Mouse (Mus musculus): ENCODE results near the gene 1810062G17Rik.

GRCm38 (mm10) chr3:36440280-36440679, 35.5 kb upstream of the 1810062G17Rik start:
- no peak for TF ChIP-seq GATA1 (IDR thresholded peaks at IDR 0.05; ENCODE audit: borderline replicate concordance, low read length)
- TF ChIP-seq FLI1 (IDR thresholded peaks at IDR 0.05; ENCODE audit: low read length): no peak
